Mouse (Mus musculus): ENCODE data around the gene Naa20. TPM values are rescaled to one million over a fixed set of nuclear protein-coding genes. Genes with fewer than 3 reads are reported as not detected.

The Naa20 gene
- 145 and 181 TPM in 2 replicates for polyA plus RNA-seq (2015; fragmentation: Nextera tagmentation; extraction: Ambion mirVana)

- 75% methylated on average over 6 of the region's 6 CpGs for WGBS
- Histone ChIP-seq H3K9ac (peak within 1 kb of the TSS; percentile 97), H3K27ac (replicated peaks) (peak within 1 kb of the TSS; percentile 93; the same call in 1 of the 2 replicates)
Measured at GRCm38 (mm10) chr2:145901861-145902260, at the start of gene Naa20. TSS of gene Naa20 (plus strand) at chr2:145902099.

GRCm38 (mm10) chr2:145855831-145856230 is 46.1 kb upstream of the Naa20 start:
- H3K4me3 ChIP-seq, result no peak overlapping the region
- ATAC-seq (ENCODE audit: extremely low read depth, insufficient number of reproducible peaks, low FRiP score, low TSS enrichment), result no peak
- no peaks in the 10 kb centered on the region for H3K27me3 ChIP-seq (replicated peaks)
- H3K9ac ChIP-seq, result no peak overlapping the region
- no peak overlapping the region for H3K4me2 ChIP-seq
- WGBS, result 73% methylated on average over 9 of the region's 9 CpGs
- H3K4me1 ChIP-seq, result peaks cover 38% of the 10 kb centered on the region
- no peak overlapping the region for H3K27ac ChIP-seq (replicated peaks)
- no peaks in the 10 kb centered on the region for H3K9me3 ChIP-seq
- peaks cover 37% of the 10 kb centered on the region for H3K36me3 ChIP-seq

More at GRCm38 (mm10) chr2:145901861-145902260, at the start of gene Naa20:
- peak within 1 kb of the TSS; percentile 98 for H3K4me3 ChIP-seq
- peak within 1 kb of the TSS; percentile 92 for H3K4me2 ChIP-seq
- ATAC-seq (ENCODE audit: extremely low read depth, insufficient number of reproducible peaks, low FRiP score, low TSS enrichment), result no peak
- no peaks in the 10 kb centered on the region for H3K9me3 ChIP-seq
- H3K27me3 ChIP-seq (replicated peaks), result no peaks in the 10 kb centered on the region
- peaks cover 9% of the 10 kb centered on the region for H3K36me3 ChIP-seq
- peaks cover 24% of the 10 kb centered on the region for H3K4me1 ChIP-seq

GRCm38 (mm10) chr2:145857864-145858263 is 44.0 kb upstream of the Naa20 start:
- no peak overlapping the region for H3K4me3 ChIP-seq
- no peak for ATAC-seq (ENCODE audit: extremely low read depth, insufficient number of reproducible peaks, low FRiP score, low TSS enrichment)
- H3K27ac ChIP-seq (replicated peaks), result no peak overlapping the region
- 55% methylated on average over 8 of the region's 8 CpGs for WGBS
- no peak overlapping the region for H3K4me2 ChIP-seq
- no peak overlapping the region for H3K9ac ChIP-seq
- H3K9me3 ChIP-seq, result no peaks in the 10 kb centered on the region
- H3K4me1 ChIP-seq, result peaks cover 54% of the 10 kb centered on the region
- H3K27me3 ChIP-seq (replicated peaks), result no peaks in the 10 kb centered on the region
- peaks cover 17% of the 10 kb centered on the region; the same call in 1 of the 2 replicates for H3K36me3 ChIP-seq

DNA sequence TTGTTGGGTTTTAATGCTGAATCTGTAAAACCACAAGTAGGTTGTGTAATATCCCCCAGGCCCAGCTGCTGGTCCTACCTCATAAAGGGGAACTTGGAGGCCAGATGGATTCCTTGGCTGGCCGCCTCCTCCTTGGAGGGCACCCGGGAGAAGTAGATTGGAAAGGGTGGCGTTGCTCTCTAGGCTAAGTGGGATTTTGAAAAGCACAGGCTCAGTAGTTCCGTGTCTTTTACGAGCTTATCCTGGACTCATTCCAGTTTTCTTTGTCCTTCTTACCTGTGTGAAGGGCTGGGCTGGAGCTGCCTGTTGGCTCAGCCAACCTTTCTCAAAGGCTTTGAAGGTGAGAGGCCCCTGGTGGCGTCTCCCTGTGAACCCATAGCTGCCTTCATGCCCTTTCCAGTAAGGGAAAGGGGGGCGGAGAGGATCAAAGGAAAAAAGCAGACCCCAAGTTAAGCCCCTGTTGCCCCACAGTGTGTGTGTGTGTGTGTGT is 42.4 kb upstream of the Naa20 start:
- no peaks in the 10 kb centered on the region for H3K27me3 ChIP-seq (replicated peaks)
- 34% methylated on average over 7 of the region's 7 CpGs for WGBS
- H3K4me3 ChIP-seq, result peak overlapping the region; percentile 61
- H3K27ac ChIP-seq (replicated peaks), result peak overlapping the region; percentile 98
- H3K9ac ChIP-seq, result peak overlapping the region; percentile 85
- peaks cover 65% of the 10 kb centered on the region for H3K4me1 ChIP-seq
- H3K4me2 ChIP-seq, result peak overlapping the region; percentile 80
- H3K9me3 ChIP-seq, result no peaks in the 10 kb centered on the region
- ATAC-seq (ENCODE audit: extremely low read depth, insufficient number of reproducible peaks, low FRiP score, low TSS enrichment), result peak; percentile 37; the same call in 1 of the 2 replicates
- peaks cover 13% of the 10 kb centered on the region; the same call in 1 of the 2 replicates for H3K36me3 ChIP-seq

- 7% methylated on average over 40 of the region's 40 CpGs for WGBS
- peaks cover 13% of the 10 kb centered on the region; the same call in 1 of the 2 replicates for H3K36me3 ChIP-seq
- peak overlapping the region; percentile 80 for H3K4me2 ChIP-seq
- H3K27ac ChIP-seq (replicated peaks), result peak overlapping the region; percentile 98
- H3K4me1 ChIP-seq, result peaks cover 65% of the 10 kb centered on the region
- ATAC-seq (ENCODE audit: extremely low read depth, insufficient number of reproducible peaks, low FRiP score, low TSS enrichment), result peak; percentile 77
- H3K4me3 ChIP-seq, result peak overlapping the region; percentile 61
- H3K9ac ChIP-seq, result peak overlapping the region; percentile 85
- H3K27me3 ChIP-seq (replicated peaks), result no peaks in the 10 kb centered on the region
- H3K9me3 ChIP-seq, result no peaks in the 10 kb centered on the region
Measured at GRCm38 (mm10) chr2:145859932-145860801, 41.7 kb upstream of the Naa20 start.

DNA sequence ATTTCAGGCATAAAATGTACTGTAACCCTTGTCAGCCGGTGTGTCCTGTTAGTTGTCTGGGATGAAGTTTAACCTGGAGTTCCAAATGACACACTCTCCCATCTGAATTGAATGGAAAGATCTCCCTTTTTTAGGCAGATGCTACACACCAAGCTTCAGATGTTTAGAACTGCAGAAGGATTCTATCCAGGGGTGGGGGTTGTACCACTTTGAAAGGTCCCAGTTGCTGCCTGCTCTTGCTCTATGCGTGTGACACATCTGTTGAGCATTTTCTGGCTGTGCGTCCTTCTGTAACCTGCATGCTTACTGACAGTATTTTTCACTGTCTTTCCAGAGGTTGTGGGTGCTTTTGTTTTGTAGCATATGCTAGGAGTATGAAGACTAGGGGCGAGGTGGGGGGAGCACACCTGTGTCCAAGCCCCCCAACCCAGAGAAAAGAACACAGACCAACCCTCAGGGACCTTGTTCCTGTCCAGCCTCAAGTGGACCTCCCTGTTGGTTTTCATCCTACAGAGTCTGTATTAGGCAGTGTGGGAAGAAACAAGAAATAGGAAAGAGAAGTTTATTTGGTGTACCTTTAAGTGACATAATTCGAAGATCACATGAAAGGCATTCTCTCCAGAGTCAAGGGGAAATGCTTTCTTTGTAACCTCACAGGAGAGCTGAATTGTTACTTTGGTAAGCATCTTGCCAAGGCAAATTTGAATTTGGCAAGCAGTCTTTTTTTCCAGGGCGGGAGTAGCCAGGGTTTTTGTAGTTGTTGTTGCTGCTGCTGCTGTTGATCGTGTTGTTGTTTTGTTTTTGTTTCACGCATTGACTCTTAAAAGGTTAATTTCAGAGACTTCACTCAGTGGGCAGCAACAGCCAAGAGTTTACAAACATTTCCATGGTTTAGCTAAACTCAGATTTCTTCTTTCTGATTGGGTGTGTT is 40.4 kb upstream of the Naa20 start:
- H3K4me3 ChIP-seq, result peak overlapping the region; percentile 61
- ATAC-seq (ENCODE audit: extremely low read depth, insufficient number of reproducible peaks, low FRiP score, low TSS enrichment), result no peak
- H3K4me1 ChIP-seq, result peaks cover 62% of the 10 kb centered on the region
- WGBS, result 52% methylated on average over 8 of the region's 8 CpGs
- H3K9me3 ChIP-seq, result no peaks in the 10 kb centered on the region
- H3K27ac ChIP-seq (replicated peaks), result peak overlapping the region; percentile 98
- H3K4me2 ChIP-seq, result peak overlapping the region; percentile 80
- H3K27me3 ChIP-seq (replicated peaks), result no peaks in the 10 kb centered on the region
- peak overlapping the region; percentile 85 for H3K9ac ChIP-seq
- peaks cover 17% of the 10 kb centered on the region for H3K36me3 ChIP-seq

DNA sequence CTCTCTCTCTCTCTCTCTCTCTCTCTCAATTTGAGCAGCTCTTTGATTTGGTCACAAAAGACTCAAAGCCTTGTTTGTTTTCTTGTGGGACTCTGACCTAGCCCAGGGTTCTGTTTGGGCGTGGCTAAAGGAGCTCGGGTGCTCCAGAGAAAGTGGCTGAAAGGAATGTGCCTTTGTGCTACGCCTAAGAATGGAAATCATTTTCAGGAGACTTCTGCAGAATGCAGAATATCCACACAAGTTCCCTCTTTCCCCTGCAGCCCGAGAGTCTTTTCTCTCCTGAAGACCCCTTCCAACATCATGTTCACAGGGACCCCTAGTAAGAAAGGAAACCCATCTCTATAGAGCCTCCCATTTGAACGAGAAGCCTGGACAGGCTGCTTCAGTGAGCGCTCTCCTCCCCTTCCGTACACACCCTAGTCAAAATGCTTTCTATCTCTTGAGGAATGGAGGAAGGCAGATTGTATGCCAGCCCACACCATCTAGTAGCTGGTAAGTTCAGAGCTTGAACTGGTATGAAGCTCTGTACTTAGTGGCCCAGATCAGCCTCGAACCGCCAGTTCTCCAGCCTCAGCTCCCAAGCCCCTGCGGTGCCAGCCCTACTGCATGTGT is 39.6 kb upstream of the Naa20 start:
- Histone ChIP-seq H3K27me3 (replicated peaks) (no peaks in the 10 kb centered on the region), H3K4me3 (peak overlapping the region; percentile 61), H3K4me2 (peak overlapping the region; percentile 80), H3K27ac (replicated peaks) (peak overlapping the region; percentile 98), H3K4me1 (peaks cover 60% of the 10 kb centered on the region), H3K9ac (peak overlapping the region; percentile 85), H3K9me3 (0 out of 2 replicates have a peak, but pooled peaks cover 7% of the 10 kb centered on the region), H3K36me3 (peaks cover 25% of the 10 kb centered on the region)
- 40% methylated on average over 10 of the region's 10 CpGs for WGBS
- no peak for ATAC-seq (ENCODE audit: extremely low read depth, insufficient number of reproducible peaks, low FRiP score, low TSS enrichment)

DNA sequence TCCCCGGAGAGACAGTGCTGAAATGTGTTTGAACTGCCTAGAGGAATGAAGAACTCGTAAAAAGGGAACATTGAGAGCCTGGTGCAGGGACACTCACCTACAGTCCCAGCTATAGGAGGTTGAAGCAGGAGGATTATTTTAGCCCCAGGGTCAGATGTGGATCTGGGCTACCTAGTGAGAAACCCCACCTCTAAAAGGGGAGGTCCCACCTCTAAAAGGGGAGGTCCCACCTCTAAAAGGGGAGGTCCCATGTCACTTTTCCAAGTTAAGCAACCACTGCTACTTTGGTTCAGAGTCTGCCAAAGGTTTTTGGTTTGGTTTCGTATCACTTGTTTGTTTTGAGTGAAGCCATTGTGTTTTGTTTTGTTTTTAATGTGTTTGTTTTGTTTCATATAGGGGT is 36.6 kb upstream of the Naa20 start:
- 0 out of 2 replicates have a peak, but pooled peaks cover 7% of the 10 kb centered on the region for H3K9me3 ChIP-seq
- H3K27ac ChIP-seq (replicated peaks), result no peak overlapping the region
- H3K4me1 ChIP-seq, result peaks cover 36% of the 10 kb centered on the region
- peaks cover 42% of the 10 kb centered on the region for H3K36me3 ChIP-seq
- ATAC-seq (ENCODE audit: extremely low read depth, insufficient number of reproducible peaks, low FRiP score, low TSS enrichment), result no peak
- no peak overlapping the region for H3K4me2 ChIP-seq
- 89% methylated on average over 3 of the region's 3 CpGs for WGBS
- no peak overlapping the region for H3K9ac ChIP-seq
- H3K4me3 ChIP-seq, result no peak overlapping the region
- H3K27me3 ChIP-seq (replicated peaks), result no peaks in the 10 kb centered on the region

GRCm38 (mm10) chr2:145866238-145866637 is 35.7 kb upstream of the Naa20 start:
- ATAC-seq (ENCODE audit: extremely low read depth, insufficient number of reproducible peaks, low FRiP score, low TSS enrichment), result no peak
- WGBS, result 85% methylated on average over 3 of the region's 3 CpGs

DNA sequence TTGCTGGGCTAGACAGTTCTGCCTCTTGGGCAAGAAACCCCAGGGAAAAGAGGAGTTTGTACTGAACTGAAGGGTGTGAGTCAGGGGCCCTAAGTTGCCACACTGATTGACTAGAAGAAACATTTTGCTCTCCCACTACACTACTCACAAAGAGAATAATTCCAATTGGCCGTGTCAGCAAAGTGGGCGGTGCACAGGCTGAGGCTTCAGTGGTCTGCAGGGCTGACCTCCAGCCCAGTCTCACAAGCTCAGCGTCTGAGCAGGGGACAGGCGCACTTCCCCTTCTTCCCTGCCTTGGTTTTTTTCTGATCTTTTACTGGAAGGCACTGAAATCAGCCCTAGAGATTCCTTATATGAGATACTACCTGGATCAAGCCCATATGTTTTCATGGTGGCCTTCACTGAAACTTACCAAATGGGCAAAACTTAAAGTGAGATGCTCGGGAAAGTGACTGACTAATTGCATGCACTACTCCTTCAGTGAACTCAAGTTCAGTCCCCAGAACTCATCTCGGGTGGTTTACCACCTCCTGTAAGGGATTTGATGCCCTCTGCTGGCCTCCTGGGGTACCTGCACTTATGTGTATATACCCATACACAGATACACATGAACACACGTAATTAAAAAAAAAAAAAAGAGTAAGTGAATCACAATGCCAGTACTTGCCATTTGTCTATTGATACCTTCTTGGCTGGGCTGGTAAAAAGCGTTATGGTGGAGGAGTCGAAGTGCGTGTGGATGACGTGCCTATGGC is 35.0 kb upstream of the Naa20 start:
- Histone ChIP-seq H3K4me3 (no peak overlapping the region), H3K36me3 (peaks cover 42% of the 10 kb centered on the region), H3K4me1 (peaks cover 21% of the 10 kb centered on the region), H3K27ac (replicated peaks) (no peak overlapping the region), H3K27me3 (replicated peaks) (no peaks in the 10 kb centered on the region), H3K9me3 (0 out of 2 replicates have a peak, but pooled peaks cover 7% of the 10 kb centered on the region), H3K4me2 (no peak overlapping the region), H3K9ac (no peak overlapping the region)
- 86% methylated on average over 11 of the region's 11 CpGs for WGBS
- no peak for ATAC-seq (ENCODE audit: extremely low read depth, insufficient number of reproducible peaks, low FRiP score, low TSS enrichment)

More at GRCm38 (mm10) chr2:145866238-145866637, 35.7 kb upstream of the Naa20 start:
- no peak overlapping the region for H3K4me2 ChIP-seq
- H3K4me3 ChIP-seq, result no peak overlapping the region
- no peak overlapping the region for H3K9ac ChIP-seq
- no peaks in the 10 kb centered on the region for H3K27me3 ChIP-seq (replicated peaks)
- 0 out of 2 replicates have a peak, but pooled peaks cover 7% of the 10 kb centered on the region for H3K9me3 ChIP-seq
- H3K27ac ChIP-seq (replicated peaks), result no peak overlapping the region
- H3K4me1 ChIP-seq, result peaks cover 27% of the 10 kb centered on the region
- peaks cover 42% of the 10 kb centered on the region for H3K36me3 ChIP-seq

Data from heart, embryonic 13.5 days (tissue).